ENCODE assay signal across 12 mouse cellular contexts in genomic region chr4:128742379-128742970, GRCm38 (mm10). TPM values are rescaled to one million over a fixed set of nuclear protein-coding genes. Genes with fewer than 3 reads are reported as not detected.
A peak's percentile ranks its signal among the peaks of the same experiment; 100 is the strongest.
DNase-seq lines count a peak whose midpoint lies in the region; ATAC-seq and TF ChIP-seq lines count a peak whose summit lies in the region.
"Had no signal": no experiment of that assay in that cellular context is flagged by ENCODE, and none has a peak within 500 bp of the region (broad histone marks: within the 10 kb centered on the region; RNA-seq: fewer than 3 reads in every experiment).

No protein-coding gene starts in this region.

- peaks cover 59% of the 10 kb centered on the region for H3K36me3 ChIP-seq in heart, embryonic 13.5 days
- peaks cover 32% of the 10 kb centered on the region for H3K36me3 ChIP-seq in midbrain, embryonic 11.5 days (ENCODE audit: control insufficient read depth, insufficient read depth, low read length)
- H3K36me3 ChIP-seq in midbrain, postnatal 0 days (ENCODE audit: insufficient read depth, low read length): peaks cover 42% of the 10 kb centered on the region
- H3K36me3 ChIP-seq in limb, embryonic 15.5 days: peaks cover 42% of the 10 kb centered on the region

- no peak for DNase-seq in heart, adult 8-10 months (ENCODE audit: low spot score)
- DNase-seq in midbrain, embryonic 11.5 days (ENCODE audit: low spot score, missing footprints): no peak
- no peak for DNase-seq in midbrain, postnatal 0 days (ENCODE audit: low spot score)
- peak; percentile 66 for DNase-seq in fibroblast of lung, adult 2 months (ENCODE audit: low read depth)
- no peak for DNase-seq in retina, embryonic 14.5 days (ENCODE audit: low spot score)
- DNase-seq in embryo, embryonic 11 days: no peak
- DNase-seq: left cerebral cortex, postnatal 4 days; lung, adult 18-20 months had no signal

- 0 out of 2 replicates have a peak, but pooled peaks have one; percentile 14 for ATAC-seq in heart, embryonic 13.5 days (ENCODE audit: extremely low read depth, insufficient number of reproducible peaks, low FRiP score, low TSS enrichment)
- no peak for ATAC-seq in midbrain, embryonic 11.5 days (ENCODE audit: low FRiP score)
- no peak for ATAC-seq in midbrain, postnatal 0 days (ENCODE audit: low FRiP score)
- ATAC-seq in limb, embryonic 15.5 days (ENCODE audit: insufficient number of reproducible peaks, low FRiP score, low TSS enrichment, low read depth): no peak
- ATAC-seq: intestine, embryonic 15.5 days had no signal

- H3K9me3 ChIP-seq in heart, embryonic 13.5 days: no peaks in the 10 kb centered on the region
- no peaks in the 10 kb centered on the region for H3K9me3 ChIP-seq in midbrain, embryonic 11.5 days (ENCODE audit: control insufficient read depth, low read length)
- H3K9me3 ChIP-seq in midbrain, postnatal 0 days (ENCODE audit: low read length): no peaks in the 10 kb centered on the region
- H3K9me3 ChIP-seq in limb, embryonic 15.5 days: no peaks in the 10 kb centered on the region
- H3K9me3 ChIP-seq: intestine, embryonic 15.5 days had no signal

- no peak overlapping the region for H3K4me2 ChIP-seq in heart, embryonic 13.5 days
- no peak overlapping the region for H3K4me2 ChIP-seq in midbrain, embryonic 11.5 days
- no peak overlapping the region for H3K4me2 ChIP-seq in midbrain, postnatal 0 days (ENCODE audit: low read depth, low read length, poor library complexity, severe bottlenecking)
- H3K4me2 ChIP-seq in limb, embryonic 15.5 days: no peak overlapping the region
- H3K4me2 ChIP-seq: intestine, embryonic 15.5 days had no signal

- H3K27ac ChIP-seq in heart, embryonic 13.5 days (replicated peaks): no peak overlapping the region; the same call in 1 of the 2 replicates
- H3K27ac ChIP-seq in midbrain, embryonic 11.5 days (ENCODE audit: low read depth, low read length): no peak overlapping the region
- no peak overlapping the region for H3K27ac ChIP-seq in midbrain, postnatal 0 days (ENCODE audit: low read depth, low read length)
- peak overlapping the region; percentile 50 for H3K27ac ChIP-seq in limb, embryonic 15.5 days
- H3K27ac ChIP-seq: intestine, embryonic 15.5 days had no signal

- H3K4me3 ChIP-seq in heart, embryonic 13.5 days: no peak overlapping the region
- no peak overlapping the region for H3K4me3 ChIP-seq in midbrain, embryonic 11.5 days (ENCODE audit: low read depth, low read length)
- H3K4me3 ChIP-seq in midbrain, postnatal 0 days (ENCODE audit: low read depth, low read length): no peak overlapping the region
- no peak overlapping the region for H3K4me3 ChIP-seq in limb, embryonic 15.5 days
- H3K4me3 ChIP-seq: intestine, embryonic 15.5 days had no signal

- no peaks in the 10 kb centered on the region for H3K27me3 ChIP-seq in heart, embryonic 13.5 days (replicated peaks)
- no peaks in the 10 kb centered on the region for H3K27me3 ChIP-seq in midbrain, embryonic 11.5 days (ENCODE audit: control insufficient read depth, insufficient read depth, low read length)
- no peaks in the 10 kb centered on the region for H3K27me3 ChIP-seq in midbrain, postnatal 0 days (ENCODE audit: insufficient read depth, low read length)
- H3K27me3 ChIP-seq in limb, embryonic 15.5 days: no peaks in the 10 kb centered on the region
- H3K27me3 ChIP-seq: intestine, embryonic 15.5 days had no signal

- H3K9ac ChIP-seq in heart, embryonic 13.5 days: peak overlapping the region; percentile 21
- H3K9ac ChIP-seq in midbrain, embryonic 11.5 days (ENCODE audit: low read length): peak overlapping the region; percentile 12; the same call in 1 of the 2 replicates
- no peak overlapping the region for H3K9ac ChIP-seq in midbrain, postnatal 0 days (replicated peaks; ENCODE audit: low read length, poor library complexity, severe bottlenecking)
- H3K9ac ChIP-seq in limb, embryonic 15.5 days: no peak overlapping the region
- H3K9ac ChIP-seq: intestine, embryonic 15.5 days had no signal

- peaks cover 42% of the 10 kb centered on the region for H3K4me1 ChIP-seq in heart, embryonic 13.5 days
- peaks cover 13% of the 10 kb centered on the region for H3K4me1 ChIP-seq in midbrain, embryonic 11.5 days (ENCODE audit: control insufficient read depth, insufficient read depth, low read length)
- peaks cover 8% of the 10 kb centered on the region; the same call in 1 of the 2 replicates for H3K4me1 ChIP-seq in midbrain, postnatal 0 days (ENCODE audit: insufficient read depth, low read length)
- peaks cover 34% of the 10 kb centered on the region for H3K4me1 ChIP-seq in limb, embryonic 15.5 days

- WGBS in heart, embryonic 13.5 days: 59% methylated on average over 10 of the region's 10 CpGs
- 56% methylated on average over 10 of the region's 10 CpGs for WGBS in midbrain, embryonic 11.5 days
- 42% methylated on average over 10 of the region's 10 CpGs for WGBS in midbrain, postnatal 0 days
- 66% methylated on average over 10 of the region's 10 CpGs for WGBS in limb, embryonic 15.5 days

- no peak for TF ChIP-seq CTCF in midbrain, postnatal 0 days (IDR thresholded peaks at IDR 0.05)

RNA-seq across cellular contexts. Expression of gene A3galt2, which starts 12.7 kb away (rescaled TPM):
- 0.09 TPM in 2 replicates for polyA plus RNA-seq in heart, embryonic 13.5 days (2015; fragmentation: Nextera tagmentation; extraction: Ambion mirVana)
- total RNA-seq in heart, adult 8-10 months (2022): under 1 TPM in 2 of 4 experiments, not detected in 2; 0.09 to 0.11 TPM
- 0.15 and 0.18 TPM in 2 replicates for polyA plus RNA-seq in midbrain, embryonic 11.5 days (2014; fragmentation: Nextera tagmentation; extraction: Ambion mirVana)
- total RNA-seq in midbrain, postnatal 0 days (2014; rRNA removed): 0.19 and 0.38 TPM in 2 replicates
- 0.05 TPM in 1 of 2 replicates, not detected in the other for polyA plus RNA-seq in midbrain, postnatal 0 days (2015; fragmentation: Nextera tagmentation; extraction: Ambion mirVana)
- 0.24 and 0.25 TPM in 2 replicates for polyA plus RNA-seq in limb, embryonic 15.5 days (2015; fragmentation: Nextera tagmentation; extraction: Ambion mirVana)
- total RNA-seq: granulocyte monocyte progenitor cell, adult 5-6 weeks had no signal

Comparison
In these comparisons a context has a peak if more than half of its experiments do, and no peak if none do; other contexts are left out.
1. H3K9ac ChIP-seq: peak in heart, embryonic 13.5 days (single experiment) and midbrain, embryonic 11.5 days (single experiment); none in midbrain, postnatal 0 days (single experiment) and limb, embryonic 15.5 days (single experiment).